Comparison of ENCODE assay signal across 8 mouse cellular contexts in genomic region chr6:83316022-83316421, GRCm38 (mm10). TPM values are rescaled to one million over a fixed set of nuclear protein-coding genes. Genes with fewer than 3 reads are reported as not detected.
DNase-seq lines count a peak whose midpoint lies in the region; ATAC-seq lines count a peak whose summit lies in the region.

No protein-coding gene starts in this region.

- ATAC-seq in forebrain, embryonic 15.5 days (replicated peaks), result no peak
- no peak for ATAC-seq in stomach, embryonic 15.5 days (ENCODE audit: insufficient read depth, low FRiP score, low read depth)

- H3K9ac ChIP-seq in forebrain, embryonic 15.5 days (replicated peaks), result no peak overlapping the region
- no peak overlapping the region for H3K9ac ChIP-seq in stomach, embryonic 15.5 days

- peaks cover 12% of the 10 kb centered on the region for H3K36me3 ChIP-seq in forebrain, embryonic 15.5 days
- no peaks in the 10 kb centered on the region for H3K36me3 ChIP-seq in stomach, embryonic 15.5 days

- peak; percentile 25 for DNase-seq in ovary, adult 18-20 months (ENCODE audit: low spot score)
- no peak for DNase-seq in ovary, postnatal 10 days (ENCODE audit: low spot score)
- DNase-seq in brain, adult 2 months (ENCODE audit: low read depth, low spot score), result peak; percentile 60
- peak; percentile 81 for DNase-seq in liver
- DNase-seq in layer of hippocampus, adult 8-10 months (ENCODE audit: low spot score in 2 of 2), result no peak
- DNase-seq in lung, adult 18-20 months, result no peak

- WGBS in forebrain, embryonic 15.5 days, result 11% methylated on average over 10 of the region's 10 CpGs
- 5% methylated on average over 10 of the region's 10 CpGs for WGBS in stomach, embryonic 15.5 days

- H3K9me3 ChIP-seq in forebrain, embryonic 15.5 days, result no peaks in the 10 kb centered on the region
- H3K9me3 ChIP-seq in stomach, embryonic 15.5 days, result no peaks in the 10 kb centered on the region

- no peaks in the 10 kb centered on the region for H3K27me3 ChIP-seq in forebrain, embryonic 15.5 days
- no peaks in the 10 kb centered on the region for H3K27me3 ChIP-seq in stomach, embryonic 15.5 days (replicated peaks)

- peak overlapping the region; percentile 92 for H3K4me2 ChIP-seq in forebrain, embryonic 15.5 days (replicated peaks)
- H3K4me2 ChIP-seq in stomach, embryonic 15.5 days, result peak overlapping the region; percentile 88

- peak overlapping the region; percentile 100 for H3K4me3 ChIP-seq in forebrain, embryonic 15.5 days
- peak overlapping the region; percentile 83 for H3K4me3 ChIP-seq in stomach, embryonic 15.5 days (replicated peaks)

- no peak overlapping the region for H3K27ac ChIP-seq in forebrain, embryonic 15.5 days (replicated peaks)
- H3K27ac ChIP-seq in stomach, embryonic 15.5 days, result no peak overlapping the region

- peaks cover 16% of the 10 kb centered on the region for H3K4me1 ChIP-seq in forebrain, embryonic 15.5 days
- peaks cover 10% of the 10 kb centered on the region; the same call in 1 of the 2 replicates for H3K4me1 ChIP-seq in stomach, embryonic 15.5 days

RNA-seq across cellular contexts. Expression of gene Mthfd2, which starts 9.7 kb away (rescaled TPM):
- 25.4 and 25.6 TPM in 2 replicates for polyA plus RNA-seq in forebrain, embryonic 15.5 days (2015; fragmentation: Nextera tagmentation; extraction: Ambion mirVana)
- polyA plus RNA-seq in stomach, embryonic 15.5 days (2015; fragmentation: Nextera tagmentation; extraction: Ambion mirVana), result 33.7 and 42.0 TPM in 2 replicates
- 10 to 100 TPM in 1 of 4 experiments, 1 to 10 TPM in 3; 5.7 to 10.6 (median 9.5) TPM for total RNA-seq in layer of hippocampus, adult 8-10 months (2022)

RNA-seq across cellular contexts. Expression of gene Mob1a, which starts 9.8 kb away (rescaled TPM):
- 32.4 and 32.8 TPM in 2 replicates for polyA plus RNA-seq in forebrain, embryonic 15.5 days (2015; fragmentation: Nextera tagmentation; extraction: Ambion mirVana)
- polyA plus RNA-seq in stomach, embryonic 15.5 days (2015; fragmentation: Nextera tagmentation; extraction: Ambion mirVana), result 63.5 and 64.5 TPM in 2 replicates
- 10 to 100 TPM; 20.5 to 31.0 (median 26.1) TPM for total RNA-seq in layer of hippocampus, adult 8-10 months (2022)

RNA-seq across cellular contexts. Expression of gene Bola3, which starts 32.9 kb away (rescaled TPM):
- 58.8 and 59.7 TPM in 2 replicates for polyA plus RNA-seq in forebrain, embryonic 15.5 days (2015; fragmentation: Nextera tagmentation; extraction: Ambion mirVana)
- polyA plus RNA-seq in stomach, embryonic 15.5 days (2015; fragmentation: Nextera tagmentation; extraction: Ambion mirVana), result 149 and 164 TPM in 2 replicates
- total RNA-seq in layer of hippocampus, adult 8-10 months (2022), result 10 to 100 TPM; 33.5 to 55.4 (median 42.2) TPM

Comparison
In these comparisons a context has a peak if more than half of its experiments do, and no peak if none do; other contexts are left out.
1. DNase-seq: peak in ovary, adult 18-20 months (single experiment), brain, adult 2 months (single experiment) and liver (single experiment); none in ovary, postnatal 10 days (single experiment), layer of hippocampus, adult 8-10 months (0 of 2) and lung, adult 18-20 months (0 of 2).